Mouse (Mus musculus) thymus, adult 2 months (tissue): Measurements from ENCODE around the gene Ywhah.

Experiments
- CTCF ChIP-seq: fragments of 200-500 bp; IDR thresholded peaks from 2 replicates; pipeline ENCODE4 v1.5.1; 2012; ENCODE audit warnings: mild to moderate bottlenecking, control low read depth, low read length, moderate library complexity, borderline replicate concordance; ENCODE audit not compliant: control insufficient read depth, poor library complexity, insufficient read depth; ENCODE audit errors: extremely low read depth
- POLR2A ChIP-seq: fragments of 200-500 bp; IDR thresholded peaks from 2 replicates; pipeline ENCODE4 v1.6.1; 2012; ENCODE audit warnings: mild to moderate bottlenecking, low read length, control low read depth, moderate library complexity; ENCODE audit not compliant: control insufficient read depth, poor library complexity, insufficient read depth; ENCODE audit errors: extremely low read depth

GRCm38 (mm10) chr5:33033121-33033520, 14.5 kb downstream of the Ywhah start:
- TF ChIP-seq POLR2A = no peak
- TF ChIP-seq CTCF = peak; percentile 90
